Mouse (Mus musculus) small intestine, adult 2 months (tissue): ENCODE results near the gene Emc6.

Experiments used
- CTCF ChIP-seq: fragments of 200-500 bp; IDR thresholded peaks from 2 replicates; pipeline ENCODE4 v1.5.1; 2012; ENCODE audit warnings: low read depth, mild to moderate bottlenecking, control low read depth, inconsistent platforms, low read length, moderate library complexity, mixed read lengths; ENCODE audit not compliant: insufficient replicate concordance, insufficient read length; ENCODE audit errors: extremely low read depth
- POLR2A ChIP-seq: fragments of 200-500 bp; IDR thresholded peaks from 2 replicates; pipeline ENCODE4 v1.6.1; 2012; ENCODE audit warnings: low read depth, mild to moderate bottlenecking, control low read depth, inconsistent platforms, low read length, moderate library complexity

GRCm38 (mm10) chr11:73146975-73147365 is 29.9 kb downstream of the Emc6 start:
- no peak for TF ChIP-seq POLR2A
- no peak for TF ChIP-seq CTCF
